In the genomic region with DNA sequence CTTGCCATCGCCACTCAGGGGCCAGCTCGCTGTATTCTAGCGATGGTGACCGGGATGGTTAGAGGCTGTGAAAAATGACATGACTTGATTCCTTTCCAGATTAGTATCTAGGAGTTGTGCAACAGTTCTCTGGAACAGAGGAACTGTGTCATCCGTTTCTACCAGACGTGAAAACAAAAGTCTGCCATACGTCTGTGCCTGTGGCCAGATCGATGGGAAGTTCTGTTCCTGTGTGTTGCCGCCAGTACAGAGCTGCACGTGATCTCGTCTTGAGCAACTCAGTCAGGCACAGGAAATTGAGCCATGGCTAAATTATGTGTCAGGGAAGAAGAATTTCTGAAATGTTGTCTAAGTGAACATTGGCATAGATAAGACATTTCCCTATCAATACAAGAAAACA, we compare ENCODE assay signal across 8 mouse cellular contexts.
DNase-seq lines count a peak whose midpoint lies in the region; ATAC-seq and TF ChIP-seq lines count a peak whose summit lies in the region.

No protein-coding gene starts in this region.

- H3K27me3 ChIP-seq in kidney, embryonic 15.5 days = no peaks in the 10 kb centered on the region
- no peaks in the 10 kb centered on the region for H3K27me3 ChIP-seq in midbrain, embryonic 15.5 days (replicated peaks)
- H3K27me3 ChIP-seq in cerebellum, adult 2 months (ENCODE audit: control insufficient read depth, insufficient read depth, low read length) = no peaks in the 10 kb centered on the region

- DNase-seq in ovary, postnatal 36 days (ENCODE audit: low spot score) = peak; percentile 11
- no peak for DNase-seq in ovary, postnatal 10 days (ENCODE audit: low spot score)
- peak; percentile 71 to 85 for DNase-seq in lung, postnatal 4 days
- DNase-seq in cerebellum, adult 2 months = no peak

- 4% methylated on average over 11 of the region's 11 CpGs for WGBS in bone marrow, adult 2 months
- WGBS in kidney, embryonic 15.5 days = 71% methylated on average over 11 of the region's 11 CpGs
- WGBS in midbrain, embryonic 15.5 days = 89% methylated on average over 11 of the region's 11 CpGs
- 77% methylated on average over 11 of the region's 11 CpGs for WGBS in cerebellum, adult 2 months

- TF ChIP-seq POLR2A in bone marrow, adult 2 months (IDR thresholded peaks at IDR 0.05; ENCODE audit: borderline replicate concordance, control insufficient read depth, low read depth, low read length) = no peak
- no peak for TF ChIP-seq POLR2A in cerebellum, adult 2 months (IDR thresholded peaks at IDR 0.05; ENCODE audit: borderline replicate concordance, insufficient read depth, low read length)

- peak overlapping the region; percentile 72; the same call in 1 of the 2 replicates for H3K27ac ChIP-seq in bone marrow, adult 2 months (ENCODE audit: control insufficient read depth, insufficient read depth, low read depth, low read length, poor library complexity)
- peak overlapping the region; percentile 22; the same call in 1 of the 2 replicates for H3K27ac ChIP-seq in kidney, embryonic 15.5 days
- no peak overlapping the region for H3K27ac ChIP-seq in midbrain, embryonic 15.5 days
- no peak overlapping the region for H3K27ac ChIP-seq in cerebellum, adult 2 months (ENCODE audit: insufficient read depth, low read length)

- no peaks in the 10 kb centered on the region for H3K36me3 ChIP-seq in kidney, embryonic 15.5 days
- no peaks in the 10 kb centered on the region for H3K36me3 ChIP-seq in midbrain, embryonic 15.5 days (replicated peaks)

- H3K4me1 ChIP-seq in bone marrow, adult 2 months (ENCODE audit: control insufficient read depth, insufficient read depth, low read length) = peaks cover 2% of the 10 kb centered on the region; the same call in 1 of the 2 replicates
- no peaks in the 10 kb centered on the region for H3K4me1 ChIP-seq in kidney, embryonic 15.5 days
- H3K4me1 ChIP-seq in midbrain, embryonic 15.5 days = peaks cover 4% of the 10 kb centered on the region; the same call in 1 of the 2 replicates
- no peaks in the 10 kb centered on the region for H3K4me1 ChIP-seq in cerebellum, adult 2 months (ENCODE audit: control insufficient read depth, insufficient read depth, low read length)

- TF ChIP-seq CTCF in bone marrow, adult 2 months (IDR thresholded peaks at IDR 0.05; ENCODE audit: control insufficient read depth, insufficient read depth, low read length) = no peak
- no peak for TF ChIP-seq CTCF in cerebellum, adult 2 months (IDR thresholded peaks at IDR 0.05; ENCODE audit: borderline replicate concordance, insufficient read depth, low read depth, low read length)

- H3K4me2 ChIP-seq in kidney, embryonic 15.5 days = no peak overlapping the region
- no peak overlapping the region for H3K4me2 ChIP-seq in midbrain, embryonic 15.5 days

- no peak overlapping the region for H3K9ac ChIP-seq in kidney, embryonic 15.5 days
- H3K9ac ChIP-seq in midbrain, embryonic 15.5 days = no peak overlapping the region

- no peaks in the 10 kb centered on the region for H3K9me3 ChIP-seq in kidney, embryonic 15.5 days (replicated peaks)
- no peaks in the 10 kb centered on the region for H3K9me3 ChIP-seq in midbrain, embryonic 15.5 days

- H3K4me3 ChIP-seq in bone marrow, adult 2 months (replicated peaks; ENCODE audit: control insufficient read depth, low read depth, low read length) = peak overlapping the region; percentile 11
- H3K4me3 ChIP-seq in kidney, embryonic 15.5 days (replicated peaks) = no peak overlapping the region
- H3K4me3 ChIP-seq in midbrain, embryonic 15.5 days = no peak overlapping the region
- no peak overlapping the region for H3K4me3 ChIP-seq in cerebellum, adult 2 months (replicated peaks; ENCODE audit: insufficient read depth, low read depth, low read length)

- ATAC-seq in kidney, embryonic 15.5 days (replicated peaks; ENCODE audit: low FRiP score) = 0 out of 2 replicates have a peak, but pooled peaks have one; percentile 29
- no peak for ATAC-seq in midbrain, embryonic 15.5 days (replicated peaks)
- ATAC-seq in erythroid progenitor cell, adult 5-6 weeks (replicated peaks; ENCODE audit: low FRiP score, poor library complexity, severe bottlenecking) = no peak

Comparison
In these comparisons a context has a peak if more than half of its experiments do, and no peak if none do; other contexts are left out.
1. DNase-seq: peak in ovary, postnatal 36 days (single experiment) and lung, postnatal 4 days (2 of 2); none in ovary, postnatal 10 days (single experiment) and cerebellum, adult 2 months (0 of 2).
2. H3K27ac ChIP-seq: peak in bone marrow, adult 2 months (single experiment) and kidney, embryonic 15.5 days (single experiment); none in midbrain, embryonic 15.5 days (single experiment) and cerebellum, adult 2 months (single experiment).